Mouse (Mus musculus): ENCODE measurements at regions not wholly inside any gene's neighbourhood (a gene's known extent, or its start where the extent isn't known, plus 50 kb on each side); places are given as distances from the start of the nearest gene placed in this dataset.

GRCm38 (mm10) chr10:96336271-96336670, 199.9 kb downstream of the Gm5426 start:
- WGBS: 90% methylated on average over 3 of the region's 3 CpGs
- ATAC-seq (ENCODE audit: low FRiP score): no peak
- H3K9ac ChIP-seq: no peak overlapping the region

GRCm38 (mm10) chr10:96337088-96337666, 200.8 kb downstream of the Gm5426 start:
- Histone ChIP-seq H3K9ac (no peak overlapping the region), H3K27me3 (no peaks in the 10 kb centered on the region), H3K36me3 (no peaks in the 10 kb centered on the region), H3K27ac (no peak overlapping the region), H3K4me1 (0 out of 2 replicates have a peak, but pooled peaks cover 3% of the 10 kb centered on the region), H3K4me2 (replicated peaks) (no peak overlapping the region), H3K4me3 (no peak overlapping the region), H3K9me3 (replicated peaks) (no peaks in the 10 kb centered on the region)
- WGBS: 56% methylated on average over 9 of the region's 9 CpGs
- ATAC-seq (ENCODE audit: low FRiP score): no peak

More at GRCm38 (mm10) chr10:96336271-96336670, 199.9 kb downstream of the Gm5426 start:
- Histone ChIP-seq H3K4me2 (replicated peaks) (no peak overlapping the region), H3K4me1 (0 out of 2 replicates have a peak, but pooled peaks cover 3% of the 10 kb centered on the region), H3K9me3 (replicated peaks) (no peaks in the 10 kb centered on the region), H3K4me3 (no peak overlapping the region), H3K27ac (no peak overlapping the region), H3K27me3 (no peaks in the 10 kb centered on the region), H3K36me3 (no peaks in the 10 kb centered on the region)

- H3K9me3 ChIP-seq (replicated peaks): no peaks in the 10 kb centered on the region
- 85% methylated on average over 7 of the region's 7 CpGs for WGBS
- H3K4me2 ChIP-seq (replicated peaks): no peak overlapping the region
- H3K9ac ChIP-seq: no peak overlapping the region
- 0 out of 2 replicates have a peak, but pooled peaks cover 3% of the 10 kb centered on the region for H3K4me1 ChIP-seq
- H3K27me3 ChIP-seq: no peaks in the 10 kb centered on the region
- no peaks in the 10 kb centered on the region for H3K36me3 ChIP-seq
- no peak overlapping the region for H3K4me3 ChIP-seq
- H3K27ac ChIP-seq: no peak overlapping the region
- no peak for ATAC-seq (ENCODE audit: low FRiP score)
Measured at GRCm38 (mm10) chr10:96337797-96338608, 201.6 kb downstream of the Gm5426 start.

- H3K4me1 ChIP-seq: 0 out of 2 replicates have a peak, but pooled peaks cover 3% of the 10 kb centered on the region
- no peak overlapping the region for H3K9ac ChIP-seq
- H3K27ac ChIP-seq: no peak overlapping the region
- H3K27me3 ChIP-seq: no peaks in the 10 kb centered on the region
- no peak overlapping the region for H3K4me3 ChIP-seq
- no peaks in the 10 kb centered on the region for H3K36me3 ChIP-seq
- ATAC-seq (ENCODE audit: low FRiP score): no peak
- WGBS: 94% methylated on average over 2 of the region's 2 CpGs
- H3K9me3 ChIP-seq (replicated peaks): no peaks in the 10 kb centered on the region
- H3K4me2 ChIP-seq (replicated peaks): no peak overlapping the region
Measured at GRCm38 (mm10) chr10:96338609-96338978, 202.2 kb downstream of the Gm5426 start.

GRCm38 (mm10) chr10:96342476-96342875, 206.1 kb downstream of the Gm5426 start:
- Histone ChIP-seq H3K27ac (no peak overlapping the region), H3K9ac (no peak overlapping the region), H3K9me3 (replicated peaks) (no peaks in the 10 kb centered on the region), H3K4me1 (no peaks in the 10 kb centered on the region), H3K4me2 (replicated peaks) (no peak overlapping the region), H3K36me3 (no peaks in the 10 kb centered on the region), H3K27me3 (no peaks in the 10 kb centered on the region), H3K4me3 (no peak overlapping the region)
- 78% methylated on average over 3 of the region's 3 CpGs for whole genome bisulfite sequencing
- ATAC-seq (ENCODE audit: low FRiP score): no peak

- Histone ChIP-seq H3K9ac (no peak overlapping the region), H3K27me3 (no peaks in the 10 kb centered on the region), H3K4me2 (replicated peaks) (no peak overlapping the region), H3K4me1 (no peaks in the 10 kb centered on the region), H3K4me3 (no peak overlapping the region), H3K9me3 (replicated peaks) (no peaks in the 10 kb centered on the region), H3K27ac (no peak overlapping the region), H3K36me3 (no peaks in the 10 kb centered on the region)
- no peak for ATAC-seq (ENCODE audit: low FRiP score)
- WGBS: 83% methylated on average over 2 of the region's 2 CpGs
Measured at GRCm38 (mm10) chr10:96343666-96344065, 207.3 kb downstream of the Gm5426 start.

GRCm38 (mm10) chr10:96350692-96351091, 214.3 kb downstream of the Gm5426 start:
- ATAC-seq (ENCODE audit: low FRiP score): no peak
- H3K4me1 ChIP-seq: no peaks in the 10 kb centered on the region
- peaks cover 3% of the 10 kb centered on the region; the same call in 1 of the 2 replicates for H3K9me3 ChIP-seq (replicated peaks)
- no peaks in the 10 kb centered on the region for H3K27me3 ChIP-seq
- no peak overlapping the region for H3K4me3 ChIP-seq
- H3K27ac ChIP-seq: no peak overlapping the region
- WGBS: 75% methylated on average over 4 of the region's 4 CpGs
- H3K9ac ChIP-seq: no peak overlapping the region
- H3K4me2 ChIP-seq (replicated peaks): no peak overlapping the region
- no peaks in the 10 kb centered on the region for H3K36me3 ChIP-seq

GRCm38 (mm10) chr10:96351320-96351719, 214.9 kb downstream of the Gm5426 start:
- no peak overlapping the region for H3K27ac ChIP-seq
- ATAC-seq (ENCODE audit: low FRiP score): no peak
- WGBS: 87% methylated on average over 7 of the region's 7 CpGs
- no peaks in the 10 kb centered on the region for H3K36me3 ChIP-seq
- H3K4me2 ChIP-seq (replicated peaks): no peak overlapping the region
- no peaks in the 10 kb centered on the region for H3K27me3 ChIP-seq
- no peaks in the 10 kb centered on the region for H3K4me1 ChIP-seq
- H3K4me3 ChIP-seq: no peak overlapping the region
- H3K9me3 ChIP-seq (replicated peaks): peaks cover 3% of the 10 kb centered on the region; the same call in 1 of the 2 replicates
- no peak overlapping the region for H3K9ac ChIP-seq

GRCm38 (mm10) chr10:96356980-96357624, 220.7 kb downstream of the Gm5426 start:
- 81% methylated on average over 1 of the region's 1 CpGs for WGBS
- H3K36me3 ChIP-seq: no peaks in the 10 kb centered on the region

GRCm38 (mm10) chr10:96357632-96358031, 221.2 kb downstream of the Gm5426 start:
- Histone ChIP-seq H3K9me3 (replicated peaks) (peaks cover 3% of the 10 kb centered on the region; the same call in 1 of the 2 replicates), H3K36me3 (no peaks in the 10 kb centered on the region), H3K4me2 (replicated peaks) (no peak overlapping the region), H3K4me3 (no peak overlapping the region), H3K27me3 (no peaks in the 10 kb centered on the region), H3K27ac (no peak overlapping the region), H3K9ac (no peak overlapping the region), H3K4me1 (no peaks in the 10 kb centered on the region)
- ATAC-seq (ENCODE audit: low FRiP score): no peak
- 88% methylated on average over 5 of the region's 5 CpGs for WGBS

More at GRCm38 (mm10) chr10:96356980-96357624, 220.7 kb downstream of the Gm5426 start:
- Histone ChIP-seq H3K4me2 (replicated peaks) (no peak overlapping the region), H3K4me3 (no peak overlapping the region), H3K9me3 (replicated peaks) (peaks cover 3% of the 10 kb centered on the region; the same call in 1 of the 2 replicates), H3K4me1 (no peaks in the 10 kb centered on the region), H3K27ac (no peak overlapping the region), H3K27me3 (no peaks in the 10 kb centered on the region), H3K9ac (no peak overlapping the region)
- ATAC-seq (ENCODE audit: low FRiP score): no peak

GRCm38 (mm10) chr10:96358984-96359383, 222.6 kb downstream of the Gm5426 start:
- peaks cover 3% of the 10 kb centered on the region; the same call in 1 of the 2 replicates for H3K9me3 ChIP-seq (replicated peaks)
- H3K27me3 ChIP-seq: no peaks in the 10 kb centered on the region
- WGBS: 86% methylated on average over 2 of the region's 2 CpGs
- no peak overlapping the region for H3K9ac ChIP-seq
- no peak for ATAC-seq (ENCODE audit: low FRiP score)
- no peak overlapping the region for H3K4me3 ChIP-seq
- H3K4me2 ChIP-seq (replicated peaks): no peak overlapping the region
- no peaks in the 10 kb centered on the region for H3K4me1 ChIP-seq
- no peaks in the 10 kb centered on the region for H3K36me3 ChIP-seq
- no peak overlapping the region for H3K27ac ChIP-seq

- H3K36me3 ChIP-seq: no peaks in the 10 kb centered on the region
- H3K9me3 ChIP-seq (replicated peaks): no peaks in the 10 kb centered on the region
- H3K9ac ChIP-seq: no peak overlapping the region
- H3K27ac ChIP-seq: no peak overlapping the region
- ATAC-seq (ENCODE audit: low FRiP score): no peak
- H3K27me3 ChIP-seq: no peaks in the 10 kb centered on the region
- no peaks in the 10 kb centered on the region for H3K4me1 ChIP-seq
- WGBS: 42% methylated on average over 3 of the region's 3 CpGs
- H3K4me2 ChIP-seq (replicated peaks): no peak overlapping the region
- H3K4me3 ChIP-seq: no peak overlapping the region
Measured at GRCm38 (mm10) chr10:96362211-96362610, 225.8 kb downstream of the Gm5426 start.

Measured in hindbrain, embryonic 12.5 days (tissue).